Mouse (Mus musculus) lung, embryonic 16.5 days (tissue): Measurements from ENCODE around the gene Fam181b. TPM values are rescaled to one million over a fixed set of nuclear protein-coding genes. Genes with fewer than 3 reads are reported as not detected.

Experiments
- ATAC-seq: fragments of 200-750 bp; cut with Nextera tagmentation; 2 replicates; pipeline ENCODE4 v1.8.0; 2017; ENCODE audit warnings: low read depth, mild to moderate bottlenecking, moderate library complexity
- H3K27ac ChIP-seq: fragments of 300-500 bp; sonication (generic); 2 replicates; pipeline ENCODE4 v1.5.1; 2014; ENCODE audit warnings: mild to moderate bottlenecking, control low read depth, low read length
- H3K27me3 ChIP-seq: fragments of 300-500 bp; sonication (generic); 2 replicates; pipeline ENCODE4 v1.6.1; 2014; ENCODE audit warnings: low read depth, low read length, mixed read lengths; ENCODE audit not compliant: control insufficient read depth, insufficient read depth
- H3K36me3 ChIP-seq: fragments of 300-500 bp; sonication (generic); 2 replicates; pipeline ENCODE4 v1.6.1; 2014; ENCODE audit warnings: low read length; ENCODE audit not compliant: control insufficient read depth, insufficient read depth
- H3K4me1 ChIP-seq: fragments of 300-500 bp; sonication (generic); replicated peaks from 2 replicates; pipeline ENCODE4 v1.6.1; 2014; ENCODE audit warnings: low read length, mixed read lengths; ENCODE audit not compliant: control insufficient read depth, insufficient read depth
- H3K4me2 ChIP-seq: fragments of 300-500 bp; sonication (generic); 2 replicates; pipeline ENCODE4 v1.6.1; 2014; ENCODE audit warnings: low read depth, low read length, control low read depth
- H3K4me3 ChIP-seq: fragments of 300-500 bp; sonication (generic); 2 replicates; pipeline ENCODE4 v1.5.1; 2014; ENCODE audit warnings: mild to moderate bottlenecking, low read length, control low read depth
- H3K9ac ChIP-seq: fragments of 300-500 bp; sonication (generic); 2 replicates; pipeline ENCODE4 v1.6.1; 2014; ENCODE audit warnings: low read length, control low read depth
- H3K9me3 ChIP-seq: fragments of 300-500 bp; sonication (generic); 2 replicates; pipeline ENCODE4 v1.6.1; 2016; ENCODE audit warnings: low read length; ENCODE audit not compliant: control insufficient read depth
- WGBS: fragments of 180-500 bp; shearing (Covaris S2); extraction: QIAGEN DNeasy Blood & Tissue Kit; methylation state at CpG from one replicate; pipeline ENCODE4 v1.1.7; 2014; 5-methylcytosine and 5-hydroxymethylcytosine counted together
- polyA plus RNA-seq: library from polyadenylated mRNA; unstranded; fragments of >200 nt; fragmentation: Nextera tagmentation; extraction: Ambion mirVana; gene quantifications from 2 replicates; pipeline ENCODE4 v1.2.1, GENCODE M21; 2015

Fam181b gene
- polyA plus RNA-seq, 1 experiment from 2014 or later: 6.8 TPM

GRCm38 (mm10) chr7:93111056-93111455 is 31.4 kb downstream of the Fam181b start:
- H3K4me3 ChIP-seq: no peak overlapping the region
- H3K27ac ChIP-seq: no peak overlapping the region
- ATAC-seq: no peak
- no peak overlapping the region for H3K9ac ChIP-seq
- no peaks in the 10 kb centered on the region for H3K4me1 ChIP-seq
- H3K27me3 ChIP-seq: no peaks in the 10 kb centered on the region
- WGBS: 80% methylated on average over 6 of the region's 6 CpGs
- no peaks in the 10 kb centered on the region for H3K36me3 ChIP-seq
- no peaks in the 10 kb centered on the region for H3K9me3 ChIP-seq
- no peak overlapping the region for H3K4me2 ChIP-seq

GRCm38 (mm10) chr7:93117561-93117960 is 37.9 kb downstream of the Fam181b start:
- H3K27ac ChIP-seq: no peak overlapping the region
- H3K9me3 ChIP-seq: no peaks in the 10 kb centered on the region
- no peaks in the 10 kb centered on the region for H3K27me3 ChIP-seq
- 40% methylated on average over 1 of the region's 1 CpGs for WGBS
- ATAC-seq: no peak
- no peak overlapping the region for H3K4me2 ChIP-seq
- H3K4me1 ChIP-seq: no peaks in the 10 kb centered on the region
- no peak overlapping the region for H3K4me3 ChIP-seq
- no peaks in the 10 kb centered on the region for H3K36me3 ChIP-seq
- H3K9ac ChIP-seq: no peak overlapping the region

GRCm38 (mm10) chr7:93123936-93124335 is 44.3 kb downstream of the Fam181b start:
- Histone ChIP-seq H3K4me2 (no peak overlapping the region), H3K36me3 (no peaks in the 10 kb centered on the region), H3K9me3 (no peaks in the 10 kb centered on the region), H3K27me3 (no peaks in the 10 kb centered on the region), H3K9ac (no peak overlapping the region), H3K4me1 (no peaks in the 10 kb centered on the region), H3K4me3 (no peak overlapping the region), H3K27ac (no peak overlapping the region)
- ATAC-seq: no peak
- WGBS: 54% methylated on average over 1 of the region's 1 CpGs

Other genes starting within 250 kb of the Fam181b start
- 13.9 and 15.1 TPM in 2 replicates for gene Ddias, start 205.6 kb upstream of the Fam181b start, polyA plus RNA-seq
- gene Prcp, start 205.4 kb upstream of the Fam181b start, polyA plus RNA-seq: 42.5 and 43.1 TPM in 2 replicates